Mouse (Mus musculus) stomach, embryonic 14.5 days (tissue): Measurements from ENCODE around the gene Syne3. TPM values are rescaled to one million over a fixed set of nuclear protein-coding genes. Genes with fewer than 3 reads are reported as not detected.

Source experiments
- ATAC-seq: fragments of 200-750 bp; cut with Nextera tagmentation; 2 replicates; pipeline ENCODE4 v1.8.0; 2017; ENCODE audit warnings: low read depth, moderate TSS enrichment; ENCODE audit not compliant: insufficient number of reproducible peaks, insufficient read depth, low FRiP score
- H3K27ac ChIP-seq: fragments of 300-500 bp; sonication (generic); 2 replicates; pipeline ENCODE4 v1.5.1; 2014; ENCODE audit warnings: mild to moderate bottlenecking, low read length, moderate library complexity, mixed read lengths
- H3K27me3 ChIP-seq: fragments of 300-500 bp; sonication (generic); 2 replicates; pipeline ENCODE4 v1.6.1; 2014; ENCODE audit warnings: low read length, control low read depth, mixed read lengths; ENCODE audit not compliant: control insufficient read depth, insufficient read depth
- H3K36me3 ChIP-seq: fragments of 300-500 bp; sonication (generic); 2 replicates; pipeline ENCODE4 v1.6.1; 2014; ENCODE audit warnings: mild to moderate bottlenecking, control low read depth, low read length, moderate library complexity, mixed read lengths; ENCODE audit not compliant: control insufficient read depth, insufficient read depth
- H3K4me1 ChIP-seq: fragments of 300-500 bp; sonication (generic); 2 replicates; pipeline ENCODE4 v1.6.1; 2014; ENCODE audit warnings: low read length, control low read depth, mixed read lengths; ENCODE audit not compliant: control insufficient read depth, insufficient read depth
- H3K4me2 ChIP-seq: fragments of 300-500 bp; sonication (generic); replicated peaks from 2 replicates; pipeline ENCODE4 v1.6.1; 2014; ENCODE audit warnings: low read depth, low read length, control low read depth
- H3K4me3 ChIP-seq: fragments of 300-500 bp; sonication (generic); 2 replicates; pipeline ENCODE4 v1.5.1; 2014; ENCODE audit warnings: low read depth, low read length, control low read depth
- H3K9ac ChIP-seq: fragments of 300-500 bp; sonication (generic); replicated peaks from 2 replicates; pipeline ENCODE4 v1.6.1; 2014; ENCODE audit warnings: low read depth, mild to moderate bottlenecking, control low read depth, low read length, moderate library complexity, mixed read lengths
- H3K9me3 ChIP-seq: fragments of 300-500 bp; sonication (generic); 2 replicates; pipeline ENCODE4 v1.6.1; 2016; ENCODE audit warnings: low read depth, low read length, control low read depth; ENCODE audit not compliant: control insufficient read depth
- WGBS: fragments of 180-500 bp; shearing (Covaris S2); extraction: QIAGEN DNeasy Blood & Tissue Kit; methylation state at CpG from one replicate; pipeline ENCODE4 v1.1.7; 2014; 5-methylcytosine and 5-hydroxymethylcytosine counted together
- polyA plus RNA-seq: library from polyadenylated mRNA; unstranded; fragments of >200 nt; fragmentation: Nextera tagmentation; extraction: Ambion mirVana; gene quantifications from 2 replicates; pipeline ENCODE4 v1.2.1, GENCODE M21; 2014

Gene Syne3
- polyA plus RNA-seq, 1 experiment from 2014 or later: 0.59 TPM

GRCm38 (mm10) chr12:104904138-104904537 lies 105.5 kb downstream of the Syne3 start:
- H3K4me2 ChIP-seq: no peak overlapping the region
- ATAC-seq: peak; percentile 70; the same call in 1 of the 2 replicates
- no peaks in the 10 kb centered on the region for H3K4me1 ChIP-seq
- H3K9ac ChIP-seq: no peak overlapping the region
- no peak overlapping the region for H3K27ac ChIP-seq
- H3K36me3 ChIP-seq: no peaks in the 10 kb centered on the region
- H3K9me3 ChIP-seq: no peaks in the 10 kb centered on the region
- H3K27me3 ChIP-seq: no peaks in the 10 kb centered on the region
- whole genome bisulfite sequencing: 9% methylated on average over 5 of the region's 5 CpGs
- no peak overlapping the region for H3K4me3 ChIP-seq

GRCm38 (mm10) chr12:104902392-104903053 lies 107.1 kb downstream of the Syne3 start:
- Histone ChIP-seq H3K4me2 (no peak overlapping the region), H3K4me3 (no peak overlapping the region), H3K27ac (no peak overlapping the region), H3K27me3 (no peaks in the 10 kb centered on the region), H3K36me3 (no peaks in the 10 kb centered on the region), H3K4me1 (0 out of 2 replicates have a peak, but pooled peaks cover under 1% of the 10 kb centered on the region), H3K9me3 (no peaks in the 10 kb centered on the region), H3K9ac (no peak overlapping the region)
- no peak for ATAC-seq
- WGBS: 73% methylated on average over 13 of the region's 13 CpGs

GRCm38 (mm10) chr12:104901320-104901719 lies 108.3 kb downstream of the Syne3 start:
- no peaks in the 10 kb centered on the region for H3K9me3 ChIP-seq
- H3K4me2 ChIP-seq: no peak overlapping the region
- H3K4me1 ChIP-seq: 0 out of 2 replicates have a peak, but pooled peaks cover 5% of the 10 kb centered on the region
- H3K27ac ChIP-seq: no peak overlapping the region
- H3K9ac ChIP-seq: no peak overlapping the region
- WGBS: 55% methylated on average over 8 of the region's 8 CpGs
- no peak for ATAC-seq
- no peaks in the 10 kb centered on the region for H3K27me3 ChIP-seq
- no peaks in the 10 kb centered on the region for H3K36me3 ChIP-seq
- H3K4me3 ChIP-seq: no peak overlapping the region

GRCm38 (mm10) chr12:104899835-104900234 lies 109.8 kb downstream of the Syne3 start:
- H3K4me1 ChIP-seq: 0 out of 2 replicates have a peak, but pooled peaks cover 5% of the 10 kb centered on the region
- WGBS: 54% methylated on average over 3 of the region's 3 CpGs
- no peak overlapping the region for H3K4me2 ChIP-seq
- no peak overlapping the region for H3K4me3 ChIP-seq
- H3K36me3 ChIP-seq: no peaks in the 10 kb centered on the region
- H3K27me3 ChIP-seq: no peaks in the 10 kb centered on the region
- H3K9me3 ChIP-seq: no peaks in the 10 kb centered on the region
- no peak overlapping the region for H3K9ac ChIP-seq
- no peak for ATAC-seq
- no peak overlapping the region for H3K27ac ChIP-seq

- H3K27me3 ChIP-seq: no peaks in the 10 kb centered on the region
- H3K27ac ChIP-seq: no peak overlapping the region
- H3K4me2 ChIP-seq: no peak overlapping the region
- no peak overlapping the region for H3K4me3 ChIP-seq
- H3K9ac ChIP-seq: no peak overlapping the region
- WGBS: 49% methylated on average over 11 of the region's 11 CpGs
- H3K9me3 ChIP-seq: no peaks in the 10 kb centered on the region
- H3K4me1 ChIP-seq: 0 out of 2 replicates have a peak, but pooled peaks cover 5% of the 10 kb centered on the region
- H3K36me3 ChIP-seq: no peaks in the 10 kb centered on the region
- ATAC-seq: no peak
Measured at GRCm38 (mm10) chr12:104899161-104899560, 110.4 kb downstream of the Syne3 start.

- no peaks in the 10 kb centered on the region for H3K27me3 ChIP-seq
- no peak for ATAC-seq
- H3K9me3 ChIP-seq: no peaks in the 10 kb centered on the region
- 73% methylated on average over 9 of the region's 9 CpGs for WGBS
- H3K4me1 ChIP-seq: 0 out of 2 replicates have a peak, but pooled peaks cover 5% of the 10 kb centered on the region
- H3K36me3 ChIP-seq: no peaks in the 10 kb centered on the region
- no peak overlapping the region for H3K4me2 ChIP-seq
- H3K4me3 ChIP-seq: no peak overlapping the region
- H3K27ac ChIP-seq: no peak overlapping the region
- no peak overlapping the region for H3K9ac ChIP-seq
Measured at GRCm38 (mm10) chr12:104898718-104899117, 110.9 kb downstream of the Syne3 start.

GRCm38 (mm10) chr12:104897051-104897618 lies 112.5 kb downstream of the Syne3 start:
- no peak overlapping the region for H3K4me2 ChIP-seq
- no peak overlapping the region for H3K4me3 ChIP-seq
- no peaks in the 10 kb centered on the region for H3K36me3 ChIP-seq
- no peaks in the 10 kb centered on the region for H3K9me3 ChIP-seq
- peak; percentile 70 for ATAC-seq
- H3K4me1 ChIP-seq: 0 out of 2 replicates have a peak, but pooled peaks cover 5% of the 10 kb centered on the region
- 47% methylated on average over 8 of the region's 8 CpGs for WGBS
- no peaks in the 10 kb centered on the region for H3K27me3 ChIP-seq
- peak overlapping the region; percentile 52; the same call in 1 of the 2 replicates for H3K27ac ChIP-seq
- no peak overlapping the region for H3K9ac ChIP-seq

- Histone ChIP-seq H3K4me3 (no peak overlapping the region), H3K4me2 (no peak overlapping the region), H3K36me3 (no peaks in the 10 kb centered on the region), H3K9me3 (no peaks in the 10 kb centered on the region), H3K9ac (no peak overlapping the region), H3K27me3 (no peaks in the 10 kb centered on the region), H3K27ac (peak overlapping the region; percentile 52; the same call in 1 of the 2 replicates), H3K4me1 (0 out of 2 replicates have a peak, but pooled peaks cover 5% of the 10 kb centered on the region)
- ATAC-seq: peak; percentile 24
- 54% methylated on average over 16 of the region's 16 CpGs for WGBS
Measured at GRCm38 (mm10) chr12:104896640-104897039, 113.0 kb downstream of the Syne3 start.
